22 mouse cellular contexts compared by ENCODE assay signal in genomic region chr11:30785497-30785896, GRCm38 (mm10). TPM values are rescaled to one million over a fixed set of nuclear protein-coding genes. Genes with fewer than 3 reads are reported as not detected.
A peak's percentile ranks its signal among the peaks of the same experiment; 100 is the strongest.
DNase-seq lines count a peak whose midpoint lies in the region; ATAC-seq and TF ChIP-seq lines count a peak whose summit lies in the region.
"Had no signal": no experiment of that assay in that cellular context is flagged by ENCODE, and none has a peak within 500 bp of the region (broad histone marks: within the 10 kb centered on the region; RNA-seq: fewer than 3 reads in every experiment).

No protein-coding gene starts in this region.

- H3K9me3 ChIP-seq in lung, embryonic 15.5 days, result no peaks in the 10 kb centered on the region
- H3K9me3 ChIP-seq in intestine, embryonic 15.5 days, result no peaks in the 10 kb centered on the region
- H3K9me3 ChIP-seq: hindbrain, embryonic 13.5 days; megakaryocyte, embryonic 14.5 days had no signal

- intact Hi-C loops in gastrocnemius, adult 2 months (cut with DNase I), result no loop called here
- intact Hi-C loops in gastrocnemius, postnatal 14 days (cut with DNase I; ENCODE audit: low total_unique reads), result no loop called here

- H3K27ac ChIP-seq in gastrocnemius, adult 2 months, result peak overlapping the region; percentile 24; the same call in 1 of the 2 replicates
- H3K27ac ChIP-seq in lung, embryonic 15.5 days, result peak overlapping the region; percentile 66
- H3K27ac ChIP-seq in intestine, embryonic 15.5 days, result no peak overlapping the region
- H3K27ac ChIP-seq: hindbrain, embryonic 13.5 days had no signal

- no peak for TF ChIP-seq CTCF in gastrocnemius, adult 2 months (IDR thresholded peaks at IDR 0.05)

- no peaks in the 10 kb centered on the region for H3K36me3 ChIP-seq in lung, embryonic 15.5 days
- no peaks in the 10 kb centered on the region for H3K36me3 ChIP-seq in intestine, embryonic 15.5 days
- H3K36me3 ChIP-seq: hindbrain, embryonic 13.5 days had no signal

- 0 out of 2 replicates have a peak overlapping the region, but pooled peaks have one; percentile 14 for H3K4me2 ChIP-seq in lung, embryonic 15.5 days
- no peak overlapping the region for H3K4me2 ChIP-seq in intestine, embryonic 15.5 days (replicated peaks)
- H3K4me2 ChIP-seq: hindbrain, embryonic 13.5 days had no signal

- no peak overlapping the region for H3K4me3 ChIP-seq in gastrocnemius, adult 2 months
- no peak overlapping the region for H3K4me3 ChIP-seq in lung, embryonic 15.5 days
- H3K4me3 ChIP-seq in intestine, embryonic 15.5 days (replicated peaks), result no peak overlapping the region
- H3K4me3 ChIP-seq: hindbrain, embryonic 13.5 days; megakaryocyte, embryonic 14.5 days had no signal

- H3K4me1 ChIP-seq in lung, embryonic 15.5 days, result peaks cover 12% of the 10 kb centered on the region
- H3K4me1 ChIP-seq in intestine, embryonic 15.5 days (replicated peaks), result peaks cover 4% of the 10 kb centered on the region; the same call in 1 of the 2 replicates

- H3K27me3 ChIP-seq in lung, embryonic 15.5 days, result no peaks in the 10 kb centered on the region
- H3K27me3 ChIP-seq in intestine, embryonic 15.5 days (replicated peaks), result no peaks in the 10 kb centered on the region
- H3K27me3 ChIP-seq: CH12.LX; hindbrain, embryonic 13.5 days; megakaryocyte, embryonic 14.5 days; Patski had no signal

- 57% methylated on average over 3 of the region's 3 CpGs for WGBS in lung, embryonic 15.5 days
- 51% methylated on average over 3 of the region's 3 CpGs for WGBS in intestine, embryonic 15.5 days

- ATAC-seq in lung, embryonic 15.5 days (ENCODE audit: borderline replicate concordance, extremely low read depth, low FRiP score, low TSS enrichment), result no peak
- peak; percentile 48; the same call in 1 of the 2 replicates for ATAC-seq in intestine, embryonic 15.5 days
- ATAC-seq: liver, postnatal 0 days; Patski had no signal

- no peak overlapping the region for H3K9ac ChIP-seq in lung, embryonic 15.5 days
- no peak overlapping the region for H3K9ac ChIP-seq in intestine, embryonic 15.5 days
- H3K9ac ChIP-seq: hindbrain, embryonic 13.5 days; liver, postnatal 0 days had no signal

- DNase-seq in gastrocnemius, adult 2 months, result no peak
- no peak for DNase-seq in gastrocnemius, postnatal 14 days
- DNase-seq in lung, postnatal 14 days, result no peak
- peak; percentile 67 for DNase-seq in ES-CJ7 (ENCODE audit: low read depth, low spot score)
- no peak for DNase-seq in cerebellum, adult 11-12 months
- no peak for DNase-seq in layer of hippocampus, postnatal 14 days (ENCODE audit: low spot score in 2 of 2)
- DNase-seq: adrenal gland, adult 2 months; cerebellum, postnatal 14 days; embryo, embryonic 11 days; gastrocnemius, postnatal 10 days; kidney, adult 8-10 months; kidney, postnatal 4 days; liver; liver, postnatal 0 days; right cerebral cortex, adult 18-20 months; spleen, adult 18-20 months had no signal

RNA-seq across cellular contexts. Expression of gene Psme4, which starts 14.0 kb away (rescaled TPM):
- total RNA-seq in gastrocnemius, adult 2 months (2021), result 100 to 1,000 TPM; 145 to 206 TPM
- 10 to 100 TPM; 79.1 to 91.1 TPM for total RNA-seq in gastrocnemius, postnatal 14 days (2021)
- polyA plus RNA-seq in lung, embryonic 15.5 days (2015; fragmentation: Nextera tagmentation; extraction: Ambion mirVana), result 14.8 and 17.6 TPM in 2 replicates
- polyA plus RNA-seq in intestine, embryonic 15.5 days (2015; fragmentation: Nextera tagmentation; extraction: Ambion mirVana), result 16.4 and 17.5 TPM in 2 replicates
- total RNA-seq in layer of hippocampus, postnatal 14 days (2021), result 10 to 100 TPM; 50.9 to 52.3 TPM
